Mouse (Mus musculus) cortical plate, adult 2 months (tissue): ENCODE measurements around the gene Rasgrp4.

Experiments used
- CTCF ChIP-seq: fragments of 200-500 bp; IDR thresholded peaks from 2 replicates; pipeline ENCODE4 v1.5.1; 2011; ENCODE audit warnings: mild to moderate bottlenecking, control low read depth, low read length; ENCODE audit not compliant: insufficient read depth; ENCODE audit errors: extremely low read depth
- POLR2A ChIP-seq: fragments of 200-500 bp; IDR thresholded peaks from 2 replicates; pipeline ENCODE4 v1.6.1; 2011; ENCODE audit warnings: mild to moderate bottlenecking, low read length, control low read depth; ENCODE audit not compliant: insufficient read depth; ENCODE audit errors: extremely low read depth

DNA sequence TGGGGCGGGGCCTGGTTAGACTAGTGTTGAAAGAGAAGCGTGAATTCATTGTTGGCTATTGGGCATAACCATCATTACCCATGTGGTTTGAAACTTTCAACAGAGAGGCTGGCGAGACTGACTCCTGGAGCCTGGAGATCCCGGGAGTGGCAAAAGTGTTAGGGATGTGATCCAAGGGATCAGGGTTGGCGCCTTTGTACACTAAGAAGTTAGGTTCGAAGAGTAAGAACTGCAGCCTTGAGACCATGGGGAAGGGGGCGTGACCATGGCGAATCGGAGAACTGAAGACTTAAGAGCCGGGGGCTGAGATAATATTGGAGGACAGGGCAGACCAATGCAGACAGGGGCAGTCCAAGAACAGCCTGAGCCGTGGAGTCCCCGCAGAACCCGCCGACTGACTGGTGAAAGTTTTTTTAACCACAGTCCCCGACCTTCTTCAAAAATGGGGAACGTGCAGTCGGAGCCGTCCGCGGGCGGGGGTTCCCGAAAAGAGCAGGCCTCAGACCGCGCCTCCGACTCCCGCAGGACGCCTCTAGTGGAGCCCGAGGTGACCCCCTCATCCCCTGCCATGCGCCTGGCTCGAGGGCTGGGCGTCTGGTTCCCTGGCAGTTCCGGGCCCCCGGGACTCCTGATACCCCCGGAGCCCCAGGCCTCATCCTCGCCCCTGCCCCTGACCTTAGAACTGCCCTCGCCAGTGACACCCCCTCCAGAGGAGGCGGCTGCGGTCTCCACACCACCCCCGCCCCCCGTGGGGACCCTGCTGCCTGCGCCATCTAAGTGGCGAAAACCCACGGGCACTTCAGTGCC is 36.3 kb downstream of the Rasgrp4 start:
- no peak for TF ChIP-seq CTCF
- TF ChIP-seq POLR2A: no peak
